Mouse (Mus musculus): ENCODE results near the gene Stx3. TPM values are rescaled to one million over a fixed set of nuclear protein-coding genes. Genes with fewer than 3 reads are reported as not detected.

Stx3 gene
- total RNA-seq, 2 experiments from 2014 or later, result 6.9 to 9.5 TPM

DNA sequence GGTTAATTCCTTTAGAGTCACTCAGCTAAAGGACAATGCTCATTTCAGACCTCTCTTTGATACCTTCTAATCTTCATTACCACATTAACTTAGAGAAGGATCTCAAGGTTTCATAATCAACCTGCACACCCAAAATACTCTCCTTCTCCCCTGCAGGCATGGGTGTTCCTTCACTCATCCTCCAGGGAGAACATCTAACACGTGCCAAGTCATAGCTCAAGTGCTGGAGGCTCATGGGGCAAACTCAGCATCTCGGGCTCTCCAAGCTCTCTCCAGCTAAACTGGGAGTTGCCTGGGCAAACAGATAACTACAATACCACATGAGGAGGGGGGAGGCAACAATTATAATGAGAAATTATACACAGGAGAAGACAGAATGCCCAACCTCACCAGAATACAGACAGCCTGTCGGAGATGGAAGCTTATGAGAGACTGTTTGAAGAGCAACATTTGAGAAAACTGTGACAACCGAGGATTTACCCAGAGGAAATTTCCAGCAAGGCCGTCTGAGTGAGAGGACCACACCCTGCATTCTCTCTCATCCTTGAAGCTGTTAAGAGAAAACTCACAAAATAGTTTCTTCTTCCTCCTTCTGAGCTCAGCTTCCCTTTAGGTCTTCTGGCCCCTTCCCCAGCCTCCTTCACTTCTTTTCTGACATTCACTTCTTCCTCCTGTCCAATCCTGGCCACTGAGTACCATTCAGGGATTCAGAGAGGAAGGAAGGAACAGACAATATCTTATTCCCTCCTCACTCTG, 9.0 kb downstream of the Stx3 start:
- DNase-seq (ENCODE audit: low spot score in 2 of 2), result no peak

DNA sequence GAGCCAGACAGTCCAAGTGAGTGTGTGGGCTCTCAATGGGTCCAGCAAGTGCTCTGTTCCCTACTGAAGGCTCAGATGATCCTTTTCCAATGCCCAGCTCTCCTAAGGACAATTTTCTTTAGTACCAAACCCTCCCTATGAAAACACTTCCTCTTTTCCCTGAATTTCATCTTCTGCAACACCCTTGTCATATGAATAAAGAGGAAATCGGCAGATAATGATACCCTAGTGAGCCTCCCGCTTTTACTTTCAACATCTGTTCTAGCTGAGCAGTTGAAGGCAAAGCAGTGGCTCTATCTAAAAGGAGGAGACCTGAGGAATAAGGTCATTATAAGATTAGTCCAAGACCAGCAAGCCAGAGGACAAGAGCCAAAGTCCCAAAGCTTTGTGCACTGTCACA, 10.8 kb downstream of the Stx3 start:
- DNase-seq (ENCODE audit: low spot score in 2 of 2), result no peak

DNA sequence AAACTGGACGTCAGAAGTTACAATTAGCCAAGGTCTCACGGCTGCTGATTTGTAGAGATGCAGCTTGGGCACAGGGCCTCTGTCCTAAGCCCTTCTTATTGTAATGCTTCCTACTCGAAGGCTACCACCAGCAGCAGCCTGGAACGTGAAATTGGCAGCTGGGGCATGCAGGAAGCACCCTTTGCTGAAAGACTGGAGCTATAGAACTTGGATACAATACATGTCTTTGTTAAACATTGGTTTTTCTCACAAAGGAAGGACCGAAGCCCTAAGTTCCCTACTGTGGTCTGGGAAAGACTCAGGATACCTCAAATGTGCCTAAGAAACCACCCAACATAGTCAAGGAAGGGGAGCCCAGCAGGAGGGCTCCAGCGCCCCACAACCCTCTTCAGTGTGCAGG, 11.4 kb downstream of the Stx3 start:
- no peak for DNase-seq (ENCODE audit: low spot score in 2 of 2)

DNA sequence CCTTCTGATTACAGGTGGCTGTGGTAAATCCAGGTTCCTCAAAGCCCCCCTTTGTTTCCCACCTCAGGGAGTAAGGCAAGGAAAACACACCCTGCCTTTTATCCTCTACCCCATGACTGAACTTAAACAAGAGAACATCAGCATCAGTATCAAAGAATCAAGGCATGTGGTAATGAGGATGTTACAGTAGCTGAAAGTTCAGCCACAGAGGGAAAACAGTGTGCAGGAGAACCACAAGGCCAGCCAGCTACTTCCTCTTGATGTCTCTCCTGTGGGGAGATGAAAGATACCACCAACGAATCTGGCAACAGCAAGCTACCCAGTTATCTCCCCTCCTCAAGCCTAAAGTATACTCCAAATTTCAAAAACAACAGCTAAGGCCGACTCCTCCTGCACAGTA, 12.0 kb downstream of the Stx3 start:
- no peak for DNase-seq (ENCODE audit: low spot score in 2 of 2)

DNA sequence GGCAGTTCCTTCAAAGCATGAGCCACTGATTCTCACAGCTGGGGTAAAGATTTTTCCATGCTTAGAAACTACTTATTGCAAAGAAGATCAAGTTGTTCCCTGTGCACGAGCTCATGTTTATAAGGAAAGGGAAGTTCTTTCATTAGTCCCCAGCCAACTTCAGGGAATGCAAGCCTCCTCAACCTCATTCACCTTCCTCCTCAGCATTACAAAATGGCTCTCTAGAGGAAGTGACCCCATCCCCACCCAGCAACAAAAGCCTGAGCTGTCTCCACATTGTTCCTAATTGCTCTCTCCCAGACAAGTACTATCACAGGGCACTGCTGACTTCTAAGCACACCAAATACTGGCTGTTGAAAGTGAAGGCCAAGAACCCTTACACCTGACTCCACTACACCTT, 14.8 kb downstream of the Stx3 start:
- DNase-seq (ENCODE audit: low spot score in 2 of 2), result no peak

DNA sequence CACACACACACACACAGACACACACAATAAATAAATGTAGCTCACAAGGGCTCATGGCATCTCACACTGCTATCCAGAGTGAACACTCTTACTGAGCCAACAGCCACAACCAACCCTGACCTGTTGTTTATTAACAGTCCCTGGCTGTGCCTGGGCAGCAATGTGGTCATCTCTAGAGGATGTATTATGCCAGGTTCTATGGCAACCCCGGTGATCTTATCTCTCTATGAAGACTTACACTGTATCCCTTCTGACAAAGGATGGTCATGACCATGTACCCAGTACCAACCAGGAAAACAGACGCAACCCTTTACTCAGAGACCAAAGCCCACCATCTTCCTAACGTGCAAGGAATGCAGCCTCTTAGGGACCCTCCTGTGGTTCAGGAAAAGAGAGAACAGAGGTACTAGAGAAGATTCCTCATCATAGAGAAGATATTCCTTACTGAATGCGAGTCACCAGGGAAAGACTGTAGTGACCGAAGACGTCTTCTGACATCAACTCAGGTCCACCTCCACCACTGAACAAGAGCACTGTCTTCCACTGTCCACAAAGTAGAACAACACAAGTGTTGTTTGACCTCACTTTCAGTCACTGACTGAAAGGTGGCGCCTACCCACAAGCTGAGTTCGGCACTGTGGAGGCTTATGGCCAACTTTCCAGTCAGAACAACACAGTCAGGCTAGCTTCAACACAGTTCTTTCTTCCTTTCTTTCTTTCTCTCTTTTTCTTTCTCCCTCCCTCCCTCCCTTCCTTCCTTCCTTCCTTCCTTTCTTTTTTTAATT, 18.5 kb downstream of the Stx3 start:
- DNase-seq (ENCODE audit: low spot score in 2 of 2), result no peak

DNA sequence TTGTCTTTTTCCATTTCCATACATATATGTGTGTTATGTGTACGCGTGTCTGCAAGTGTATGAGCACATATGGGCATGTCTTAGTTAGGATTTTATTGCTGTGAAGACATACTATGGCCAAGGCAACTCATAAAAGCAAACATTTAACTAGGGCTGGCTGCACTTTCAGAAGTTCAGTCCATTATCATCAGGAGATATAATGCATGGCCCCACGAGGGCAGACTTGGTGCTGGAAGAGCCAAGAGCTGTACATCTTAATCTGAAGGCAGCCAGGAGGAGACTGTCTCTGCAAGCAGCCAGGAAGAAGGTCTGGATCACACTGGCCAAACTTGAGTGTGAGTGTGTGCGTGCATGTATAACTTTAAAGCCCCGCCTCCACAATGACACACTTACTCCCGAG, 24.8 kb downstream of the Stx3 start:
- no peak for DNase-seq (ENCODE audit: low spot score in 2 of 2)

DNA sequence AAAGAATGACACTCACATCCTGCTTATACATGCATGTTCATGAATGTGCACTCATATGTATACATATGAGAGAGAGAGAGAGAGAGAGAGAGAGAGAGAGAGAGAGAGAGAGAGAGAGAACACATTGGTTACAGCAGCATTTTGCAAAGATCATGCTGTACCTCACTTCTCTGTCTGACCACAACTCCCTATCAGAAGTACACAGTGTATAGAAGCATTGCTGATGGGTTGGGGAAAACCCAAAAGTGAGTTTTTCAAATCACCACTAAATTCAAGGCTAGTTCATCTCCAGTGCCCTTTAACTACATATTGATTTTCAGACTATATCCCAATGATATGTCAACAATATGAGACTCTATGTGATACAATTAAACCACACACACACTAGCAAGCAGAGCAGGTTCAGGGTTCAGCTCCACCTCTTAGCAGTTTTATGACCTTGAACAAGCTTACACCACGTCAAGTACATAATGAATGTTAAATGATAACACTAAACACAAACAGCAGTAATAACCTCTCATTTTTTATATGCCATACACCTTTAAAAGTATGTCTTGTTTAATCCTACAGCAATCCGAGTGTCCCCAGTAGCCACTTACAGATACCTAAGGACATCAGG, 25.4 kb downstream of the Stx3 start:
- no peak for DNase-seq (ENCODE audit: low spot score in 2 of 2)

DNA sequence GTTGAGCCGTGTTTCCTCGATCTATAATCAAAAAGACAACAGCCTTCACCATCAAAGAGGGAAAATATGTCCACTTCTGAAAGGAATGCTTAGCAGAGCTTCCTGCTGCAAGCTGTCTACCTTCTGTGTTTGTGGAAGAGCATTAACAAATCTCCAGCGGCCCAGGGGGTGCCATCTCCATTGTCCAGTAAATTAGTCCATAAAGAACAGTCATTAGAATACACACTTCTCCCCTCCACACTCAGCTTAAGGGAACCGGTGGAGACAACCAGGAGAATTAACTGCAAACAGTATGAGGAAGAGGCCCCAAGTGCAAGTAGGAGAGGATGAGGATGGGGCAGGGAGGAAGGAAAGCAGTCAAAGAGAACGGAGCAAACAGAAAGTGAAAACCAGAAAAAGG, 27.4 kb downstream of the Stx3 start:
- no peak for DNase-seq (ENCODE audit: low spot score in 2 of 2)

DNA sequence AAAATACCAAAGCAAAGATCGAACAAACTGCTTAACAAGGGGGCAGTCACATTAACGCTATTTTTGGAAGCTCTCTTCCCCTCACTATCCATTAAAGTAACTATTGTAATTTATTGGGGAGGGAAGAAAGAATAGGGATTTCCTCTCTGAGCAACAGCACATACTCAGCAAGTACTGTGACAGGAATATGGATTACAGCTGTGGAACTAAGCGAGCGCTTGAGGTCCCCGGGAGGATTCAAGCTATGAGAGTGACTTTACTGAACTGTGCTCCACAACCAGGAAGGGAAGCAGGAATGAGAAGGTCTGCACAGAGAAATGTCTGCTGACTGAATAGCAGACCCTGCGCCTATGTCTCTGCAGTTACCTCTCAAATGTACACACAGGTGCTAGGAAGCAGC, 30.3 kb downstream of the Stx3 start:
- no peak for DNase-seq (ENCODE audit: low spot score in 2 of 2)

DNA sequence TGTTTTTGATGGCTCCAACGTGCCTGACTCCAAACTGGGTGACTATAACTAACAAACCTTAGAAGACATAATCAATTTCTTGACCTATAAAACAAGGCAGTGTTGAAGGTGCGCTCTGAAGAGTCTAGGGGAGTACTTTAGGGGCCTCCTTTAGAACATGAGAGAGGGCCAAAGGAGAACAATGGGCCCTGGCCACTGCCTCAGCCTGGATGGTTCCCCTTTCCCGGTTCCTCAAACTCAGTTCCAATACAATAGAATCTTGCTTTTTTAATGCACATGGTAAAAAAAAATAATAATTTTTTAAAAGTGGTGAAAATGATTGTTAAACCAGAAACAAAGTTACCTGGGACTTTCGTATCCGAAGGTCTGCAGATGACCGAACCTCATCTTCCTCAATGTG, 31.4 kb downstream of the Stx3 start:
- no peak for DNase-seq (ENCODE audit: low spot score in 2 of 2)

DNA sequence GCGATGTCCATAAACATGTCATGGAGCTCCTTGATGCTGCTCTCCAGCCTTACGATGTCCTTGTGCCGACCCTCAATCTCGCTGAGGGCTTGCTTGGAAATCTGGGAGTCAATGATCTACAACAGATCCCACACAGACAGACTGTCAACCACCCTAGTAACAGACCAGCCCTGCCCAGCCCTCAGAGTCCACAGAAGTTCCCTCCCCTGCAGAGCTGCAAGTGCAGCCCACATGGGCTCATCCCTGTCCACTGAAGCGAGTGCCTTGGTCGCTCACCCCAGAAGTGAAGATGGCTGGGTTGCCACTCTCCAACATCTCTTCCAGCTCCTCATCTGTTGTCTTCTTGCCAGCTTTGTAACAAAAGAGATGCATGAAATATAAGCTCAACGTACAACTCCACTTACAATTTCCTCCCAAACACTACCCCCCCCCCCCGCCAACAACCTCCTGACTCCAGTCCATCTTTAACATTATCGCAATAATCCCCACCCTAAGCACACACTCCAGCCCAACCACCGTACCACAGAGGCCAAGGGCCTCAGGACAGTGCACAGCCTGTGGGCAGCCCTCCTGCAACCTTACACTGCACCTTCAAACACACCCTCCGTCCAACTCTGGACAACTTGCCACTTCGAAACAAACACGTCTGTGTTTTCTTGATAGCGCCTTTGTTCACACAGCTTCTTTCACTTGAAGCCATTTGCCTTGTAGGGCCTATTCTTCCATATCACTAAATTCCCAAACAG, 33.6 kb downstream of the Stx3 start:
- no peak for DNase-seq (ENCODE audit: low spot score in 2 of 2)

DNA sequence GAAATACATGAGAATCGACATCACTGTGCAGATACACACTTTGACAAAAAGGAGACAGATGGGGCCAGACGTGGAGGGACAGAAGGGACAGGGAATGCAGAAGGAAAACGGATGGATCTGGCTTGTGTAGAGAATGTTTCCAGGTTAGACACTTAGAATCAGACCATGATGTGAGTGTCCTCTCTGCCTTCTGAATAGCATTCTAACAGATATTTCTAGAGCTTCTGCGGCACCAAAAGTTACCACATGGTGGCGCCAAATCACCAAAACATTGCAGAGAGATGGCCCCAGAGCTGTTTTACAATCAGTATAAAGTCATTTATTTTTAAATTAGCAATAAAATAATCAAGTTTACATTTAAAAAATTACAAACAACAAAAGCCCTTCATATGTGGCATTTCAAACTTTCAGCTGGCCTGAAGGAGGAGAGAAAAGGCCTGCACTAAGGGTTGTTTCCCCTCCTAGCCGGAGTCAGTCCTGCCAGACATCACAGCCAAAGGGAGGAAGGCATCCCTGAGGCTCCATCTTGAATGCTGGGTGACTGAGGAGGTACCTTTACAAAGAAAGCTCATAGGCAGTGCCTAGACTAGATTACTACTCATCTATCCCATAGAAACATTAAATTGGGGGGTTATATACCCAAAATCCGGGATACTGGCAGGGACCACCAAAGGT, 41.9 kb downstream of the Stx3 start:
- peak; percentile 63 to 75 for DNase-seq (ENCODE audit: low spot score in 2 of 2)

DNA sequence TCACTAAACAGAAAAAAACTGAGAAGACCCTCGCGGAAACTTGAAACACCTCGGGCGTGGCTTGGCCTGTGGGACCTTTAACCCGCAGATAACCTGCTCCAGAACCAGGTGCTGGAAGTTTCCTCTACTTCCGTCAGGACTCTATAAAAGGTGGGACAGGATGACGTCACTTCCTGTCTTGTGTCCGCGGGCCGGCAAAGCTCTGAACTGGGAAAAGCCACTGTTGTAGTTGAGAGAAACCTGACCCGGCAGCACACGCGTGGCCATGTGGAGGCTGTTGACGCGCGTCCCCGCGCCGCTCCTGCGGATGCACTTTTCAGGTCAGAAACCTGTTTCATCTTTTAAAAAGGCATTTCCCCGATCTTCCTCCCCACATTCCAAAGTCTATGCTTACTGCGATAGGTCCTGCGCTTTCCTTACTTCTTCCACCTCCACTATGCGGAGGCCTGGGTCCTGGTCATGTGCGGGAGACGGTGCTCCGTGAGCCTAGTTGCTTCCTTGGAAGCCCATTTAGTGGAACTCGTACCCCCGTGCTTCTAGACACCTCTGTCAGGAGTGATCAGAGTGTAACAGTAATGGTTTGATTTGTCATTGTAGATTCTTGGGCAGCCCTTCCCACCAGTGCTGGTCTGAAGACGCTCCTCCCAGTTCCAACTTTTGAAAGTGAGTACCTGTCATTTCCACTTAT, 48.9 kb downstream of the Stx3 start, which contains the start of gene Mrpl16:
Mrpl16 (plus strand) TSS at position 187 of the 688 bp plus-strand sequence.
- DNase-seq (ENCODE audit: low spot score in 2 of 2), result peak; percentile 80 to 83

DNA sequence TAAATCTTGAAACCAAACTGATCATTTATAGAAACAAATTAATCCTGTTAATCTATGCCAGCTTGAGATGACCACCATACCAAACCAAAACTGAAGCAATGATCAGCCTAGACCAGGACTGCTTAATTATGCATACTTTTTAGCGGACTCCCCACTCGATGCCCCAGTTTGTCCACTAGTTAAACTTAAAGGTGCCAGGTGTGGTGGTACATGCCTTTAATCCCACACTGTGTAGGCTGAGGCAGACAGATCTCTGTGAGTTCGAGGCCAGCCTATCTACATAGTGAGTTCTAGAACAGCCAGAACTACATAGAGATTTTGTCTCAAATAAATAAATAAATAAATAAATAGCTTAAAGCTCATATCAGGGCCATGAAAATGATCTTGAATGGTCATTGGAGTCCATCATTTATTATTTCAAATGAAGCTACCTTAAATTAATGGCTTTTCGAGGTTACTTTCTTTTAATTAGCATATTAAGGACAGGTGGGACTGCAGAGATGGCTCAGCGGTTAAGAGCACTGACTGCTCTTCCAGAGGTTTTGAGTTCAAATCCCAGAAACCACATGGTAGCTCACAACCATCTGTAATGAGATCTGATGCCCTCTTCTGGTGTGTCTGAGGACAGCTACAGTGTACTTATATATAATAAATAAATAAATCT, 49.8 kb downstream of the Stx3 start:
- no peak for DNase-seq (ENCODE audit: low spot score in 2 of 2)

DNA sequence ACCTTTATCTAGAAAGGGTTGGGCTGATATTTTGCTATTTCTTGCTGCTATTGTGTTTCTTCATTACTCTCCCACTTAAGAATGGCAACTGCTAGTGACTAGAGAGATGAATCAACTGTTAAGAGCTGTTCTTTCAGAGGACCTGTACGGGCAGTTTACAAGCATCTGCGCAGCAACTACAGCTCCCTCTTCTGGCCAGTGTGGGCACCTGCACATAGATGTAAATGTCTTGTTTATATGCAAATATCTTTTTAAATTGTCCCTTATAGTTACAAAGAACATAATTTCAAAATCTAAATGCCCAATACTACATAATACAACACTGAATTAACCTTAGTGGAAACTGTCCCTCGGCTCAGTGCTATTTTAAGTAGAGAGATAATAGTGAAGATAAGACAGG, 51.0 kb downstream of the Stx3 start:
- no peak for DNase-seq (ENCODE audit: low spot score in 2 of 2)

DNA sequence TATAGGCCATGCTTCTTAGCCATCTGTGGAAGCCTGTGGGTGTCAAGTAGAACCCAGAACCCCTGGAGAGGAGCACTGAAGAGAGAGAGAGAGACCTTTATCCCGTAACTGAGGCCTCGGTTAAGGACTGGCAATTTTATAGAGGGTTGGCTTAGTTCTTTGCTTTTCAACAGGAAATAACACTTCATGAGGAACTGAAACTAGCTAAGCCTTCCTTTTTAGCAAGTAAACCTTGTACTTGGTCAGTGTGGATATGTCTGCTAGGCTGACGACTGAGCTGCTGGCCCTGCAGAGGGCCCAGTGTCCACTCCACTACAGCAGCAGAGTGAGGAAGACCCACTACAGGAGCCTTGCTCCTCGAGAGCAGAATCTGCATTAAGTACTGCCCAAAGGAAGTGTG, 52.8 kb downstream of the Stx3 start:
- no peak for DNase-seq (ENCODE audit: low spot score in 2 of 2)

DNA sequence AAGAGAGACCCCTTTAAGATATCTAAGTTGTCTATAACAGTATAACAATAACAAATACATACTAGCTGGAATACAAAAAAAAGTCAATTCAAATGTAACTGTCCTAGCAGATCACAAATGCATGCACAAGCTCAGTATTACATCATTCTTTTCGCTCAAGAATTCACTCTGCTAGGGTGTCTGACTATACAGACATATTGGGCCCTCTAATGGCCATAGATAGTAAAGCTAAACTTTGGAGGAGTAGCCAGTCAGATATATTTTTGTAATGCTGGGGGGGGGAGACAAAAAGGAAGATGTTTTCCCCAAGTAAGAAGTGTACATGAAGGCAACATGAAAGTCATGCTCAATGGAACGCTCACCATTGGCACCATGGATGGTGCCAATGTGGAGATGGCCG, 54.1 kb downstream of the Stx3 start:
- no peak for DNase-seq (ENCODE audit: low spot score in 2 of 2)

DNA sequence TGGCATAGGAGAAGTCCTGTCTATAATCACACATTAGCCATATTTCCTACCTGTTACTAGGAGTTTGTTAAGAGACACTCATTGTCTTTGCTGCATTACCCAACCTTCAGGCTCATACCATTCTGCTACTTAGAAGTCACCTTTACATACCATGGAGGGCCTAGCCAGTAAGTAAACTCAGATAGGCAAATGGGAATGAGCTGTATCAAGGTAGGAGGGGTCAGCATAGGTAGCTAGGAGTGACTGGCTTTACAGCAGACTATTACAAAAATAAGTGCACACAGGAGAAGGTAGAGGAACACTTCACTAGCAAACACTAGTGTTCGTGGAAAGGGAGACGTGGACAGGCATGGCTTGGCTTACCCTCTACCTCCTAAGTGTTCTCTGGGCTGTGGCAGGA, 71.9 kb downstream of the Stx3 start, which contains the start of gene Gif:
Gif (plus strand) TSS at position 257 of the 400 bp plus-strand sequence.
- no peak for DNase-seq (ENCODE audit: low spot score in 2 of 2)

DNA sequence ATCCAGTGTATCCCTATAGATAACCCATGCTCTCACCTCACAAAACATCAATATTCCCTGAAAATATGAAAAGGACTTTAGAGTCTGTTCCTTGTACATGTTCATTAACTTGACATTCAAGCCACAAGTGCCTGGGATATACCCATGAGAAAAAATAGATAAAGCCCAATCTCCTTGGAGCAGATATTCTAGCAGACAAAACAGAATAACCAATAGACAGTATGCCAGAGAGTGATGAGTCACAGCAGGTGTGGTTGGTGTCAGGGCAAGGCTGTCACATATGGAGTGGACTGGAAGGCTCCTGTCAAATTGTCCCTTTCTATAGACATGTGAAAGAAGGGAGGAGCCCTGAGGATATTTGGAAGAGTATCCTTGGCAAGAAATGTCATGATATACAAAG, 73.5 kb downstream of the Stx3 start:
- DNase-seq (ENCODE audit: low spot score in 2 of 2), result no peak
